Mouse (Mus musculus): Measurements from ENCODE around the gene Tm9sf1.
A peak's percentile ranks its signal among the peaks of the same experiment; 100 is the strongest.

DNA sequence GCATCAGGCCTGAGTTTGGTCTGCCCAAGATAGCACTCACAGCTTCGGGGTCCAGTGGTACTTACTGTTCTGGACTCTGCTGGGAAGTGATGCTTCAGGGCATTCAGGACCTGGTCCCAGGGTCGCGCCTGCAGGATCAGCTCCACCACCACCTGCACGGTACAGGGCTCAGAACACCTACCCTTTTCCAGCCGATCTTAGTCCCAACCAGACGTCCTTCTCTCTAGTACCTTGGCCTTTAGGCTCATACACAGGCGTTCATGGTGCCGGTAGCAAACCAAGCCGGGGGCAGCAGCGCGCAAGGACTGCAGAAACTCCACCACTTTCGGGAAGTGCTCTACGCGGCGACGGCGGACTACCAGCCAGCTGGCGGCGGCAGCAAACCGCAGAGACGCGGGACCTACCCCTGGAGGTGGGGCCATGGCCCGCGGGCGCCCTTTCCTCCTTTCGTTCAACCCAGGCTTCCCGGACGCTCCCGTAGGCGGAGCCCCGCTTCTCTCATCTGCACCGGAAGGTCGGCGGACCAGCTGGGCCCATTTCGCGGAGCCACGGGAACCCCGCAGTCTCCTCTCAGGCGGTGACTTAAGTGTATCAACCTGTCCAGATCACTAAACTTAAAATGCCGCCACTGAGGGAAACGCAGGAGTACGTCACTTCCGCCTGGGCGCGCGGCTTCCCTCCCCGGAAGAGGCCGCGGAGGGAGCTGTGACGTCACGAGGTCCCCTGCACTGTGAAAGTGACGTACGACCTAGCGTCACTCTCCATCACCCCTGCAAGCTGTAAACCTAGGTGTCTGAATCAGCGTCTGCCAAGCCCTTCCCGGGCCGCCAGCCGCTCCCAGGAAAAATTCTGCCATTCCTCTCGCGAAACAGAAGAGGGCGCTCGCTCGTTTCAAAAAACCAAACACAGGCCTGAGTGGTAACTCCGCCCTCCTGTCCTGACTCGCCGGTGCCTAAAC lies 37.8 kb upstream of the Tm9sf1 start, which contains the start of gene Tinf2:
- peak; percentile 98 for TF ChIP-seq CTCF (IDR thresholded peaks at IDR 0.05; ENCODE audit: low read depth, low read length)
- no peak for TF ChIP-seq POLR2A (IDR thresholded peaks at IDR 0.05; ENCODE audit: borderline replicate concordance, low read depth, low read length)
